Mouse (Mus musculus) forebrain, postnatal 0 days (tissue): ENCODE data around the gene Syne1. TPM values are rescaled to one million over a fixed set of nuclear protein-coding genes. Genes with fewer than 3 reads are reported as not detected.

ENCODE experiments used
- ATAC-seq: fragments of 200-750 bp; cut with Nextera tagmentation; 2 replicates; pipeline ENCODE4 v1.8.0; 2017; ENCODE audit warnings: mild to moderate bottlenecking, moderate library complexity
- DNase-seq: peaks from one replicate; pipeline ENCODE4 v3.0.0-alpha.2; 2015
- H3K27ac ChIP-seq: fragments of 300-500 bp; sonication (generic); 2 replicates; pipeline ENCODE4 v1.5.1; 2014; ENCODE audit warnings: low read depth, mild to moderate bottlenecking, antibody characterized with exemption, low read length, moderate library complexity, mixed read lengths
- H3K27me3 ChIP-seq: fragments of 300-500 bp; sonication (generic); 2 replicates; pipeline ENCODE4 v1.6.1; 2014; ENCODE audit warnings: mild to moderate bottlenecking, low read length, mixed read lengths; ENCODE audit not compliant: insufficient read depth
- H3K36me3 ChIP-seq: fragments of 300-500 bp; sonication (generic); 2 replicates; pipeline ENCODE4 v1.6.1; 2014; ENCODE audit warnings: mild to moderate bottlenecking, moderate library complexity; ENCODE audit not compliant: insufficient read depth
- H3K4me1 ChIP-seq: fragments of 300-500 bp; sonication (generic); 2 replicates; pipeline ENCODE4 v1.6.1; 2014; ENCODE audit warnings: antibody characterized with exemption; ENCODE audit not compliant: insufficient read depth
- H3K4me2 ChIP-seq: fragments of 300-500 bp; sonication (generic); 2 replicates; pipeline ENCODE4 v1.6.1; 2014; ENCODE audit warnings: low read depth, mild to moderate bottlenecking, moderate library complexity
- H3K4me3 ChIP-seq: fragments of 300-500 bp; sonication (generic); 2 replicates; pipeline ENCODE4 v1.5.1; 2014; ENCODE audit warnings: low read depth, low read length, mixed read lengths
- H3K9ac ChIP-seq: fragments of 300-500 bp; sonication (generic); 2 replicates; pipeline ENCODE4 v1.6.1; 2014; ENCODE audit warnings: mild to moderate bottlenecking
- H3K9me3 ChIP-seq: fragments of 300-500 bp; sonication (generic); 2 replicates; pipeline ENCODE4 v1.6.1; 2016; ENCODE audit warnings: low read length
- CTCF ChIP-seq: sonication (generic); IDR thresholded peaks from 2 replicates; pipeline ENCODE4 v1.5.1; 2016; ENCODE audit warnings: antibody characterized with exemption, control low read depth, low read depth
- WGBS: fragments of 180-500 bp; shearing (Covaris S2); extraction: QIAGEN DNeasy Blood & Tissue Kit; methylation state at CpG from one replicate; pipeline ENCODE4 v1.1.7; 2014; 5-methylcytosine and 5-hydroxymethylcytosine counted together
- polyA plus RNA-seq: library from polyadenylated mRNA; unstranded; fragments of >200 nt; fragmentation: Nextera tagmentation; extraction: Ambion mirVana; gene quantifications from 2 replicates; pipeline ENCODE4 v1.2.1, GENCODE M21; 2015
- total RNA-seq: library from RNA; depleted of rRNA; stranded (reverse); fragments of >200 nt; gene quantifications from 2 replicates; pipeline ENCODE4 v1.2.3, GENCODE M21; 2014

Syne1 gene
- total and polyA plus RNA-seq, 2 experiments from 2014 or later = 11.2 to 60.5 TPM

DNA sequence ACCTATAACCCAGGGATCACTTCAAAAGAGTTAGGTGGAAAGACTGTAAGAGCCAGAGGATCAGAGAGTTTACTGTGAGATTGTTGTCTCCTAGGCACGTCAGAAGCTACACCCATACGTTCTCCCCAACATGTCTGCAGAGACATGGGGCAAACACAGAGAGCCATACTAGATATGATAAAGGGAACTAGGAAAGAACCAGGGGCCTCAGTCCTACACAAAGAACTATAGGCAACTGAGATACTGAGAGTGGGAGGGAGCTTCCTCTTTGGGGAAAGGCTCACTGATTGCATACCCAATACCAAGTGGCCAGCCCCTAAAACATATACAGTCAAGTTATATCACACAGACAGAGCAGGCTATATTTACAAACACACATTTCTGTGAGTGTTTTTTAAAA lies 491.3 kb downstream of the Syne1 start:
- Histone ChIP-seq H3K36me3 (no peaks in the 10 kb centered on the region; the same call in 1 of the 2 replicates), H3K27ac (no peak overlapping the region), H3K9me3 (no peaks in the 10 kb centered on the region), H3K4me1 (no peaks in the 10 kb centered on the region), H3K27me3 (no peaks in the 10 kb centered on the region), H3K4me2 (no peak overlapping the region), H3K4me3 (no peak overlapping the region), H3K9ac (no peak overlapping the region)
- ATAC-seq (no peak), DNase-seq (no peak)
- WGBS = 93% methylated on average over 2 of the region's 2 CpGs
- TF ChIP-seq CTCF = no peak

DNA sequence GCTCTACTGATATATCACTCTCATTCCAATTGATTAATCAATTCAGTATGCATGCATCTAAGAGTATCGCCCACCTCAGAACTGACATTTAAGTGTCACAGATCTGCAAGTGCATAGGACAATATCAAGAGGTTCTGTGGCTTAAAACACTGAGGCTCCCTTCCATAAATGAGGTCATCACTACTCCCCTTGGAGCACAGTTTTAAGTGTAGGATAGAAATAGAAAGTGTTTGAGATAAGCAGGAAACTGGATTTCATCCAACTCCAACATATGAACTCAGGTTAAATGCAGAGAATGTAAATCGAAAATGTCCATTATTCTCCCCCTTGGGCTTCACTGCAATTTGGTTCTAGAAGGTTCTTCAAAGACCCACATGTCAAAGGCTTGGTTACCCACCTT lies 492.4 kb downstream of the Syne1 start:
- H3K27me3 ChIP-seq = no peaks in the 10 kb centered on the region
- H3K4me1 ChIP-seq = no peaks in the 10 kb centered on the region
- TF ChIP-seq CTCF = no peak
- no peak overlapping the region for H3K27ac ChIP-seq
- H3K9me3 ChIP-seq = no peaks in the 10 kb centered on the region
- no peak overlapping the region for H3K4me3 ChIP-seq
- H3K36me3 ChIP-seq = no peaks in the 10 kb centered on the region; the same call in 1 of the 2 replicates
- H3K4me2 ChIP-seq = no peak overlapping the region
- no peak overlapping the region for H3K9ac ChIP-seq
- WGBS = 87% methylated on average over 2 of the region's 2 CpGs
- ATAC-seq (no peak), DNase-seq (no peak)

- 93% methylated on average over 15 of the region's 15 CpGs for WGBS
- Histone ChIP-seq H3K27ac (no peak overlapping the region), H3K4me2 (no peak overlapping the region), H3K27me3 (no peaks in the 10 kb centered on the region), H3K9ac (no peak overlapping the region), H3K4me1 (no peaks in the 10 kb centered on the region), H3K9me3 (no peaks in the 10 kb centered on the region), H3K36me3 (no peaks in the 10 kb centered on the region; the same call in 1 of the 2 replicates), H3K4me3 (no peak overlapping the region)
- DNase-seq = no peak
- TF ChIP-seq CTCF = no peak
- ATAC-seq = no peak
Observed at GRCm38 (mm10) chr10:5057661-5058060, 493.6 kb downstream of the Syne1 start.

DNA sequence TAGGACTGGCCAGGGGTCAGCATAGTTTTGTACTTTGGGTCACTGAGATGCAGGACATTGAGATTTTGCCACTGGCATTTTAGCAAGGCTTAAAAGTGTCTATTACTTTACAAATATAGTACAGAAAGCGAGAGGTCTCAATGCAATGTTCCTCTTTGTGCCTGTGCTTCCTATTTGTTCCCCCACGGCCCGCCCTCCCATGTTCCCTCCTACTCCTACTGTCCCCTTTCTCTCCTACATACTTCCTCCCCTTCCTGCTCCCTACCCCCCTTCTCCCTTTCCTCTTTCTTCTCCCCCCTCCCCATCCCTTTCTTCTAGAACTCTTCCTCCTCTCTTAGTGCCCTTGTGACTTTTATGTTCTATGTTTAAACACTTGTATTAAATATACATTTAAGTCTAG lies 494.3 kb downstream of the Syne1 start:
- H3K4me3 ChIP-seq = no peak overlapping the region
- TF ChIP-seq CTCF = no peak
- WGBS = 70% methylated on average over 3 of the region's 3 CpGs
- H3K4me1 ChIP-seq = no peaks in the 10 kb centered on the region
- no peaks in the 10 kb centered on the region; the same call in 1 of the 2 replicates for H3K36me3 ChIP-seq
- no peaks in the 10 kb centered on the region for H3K9me3 ChIP-seq
- DNase-seq (no peak), ATAC-seq (no peak)
- no peak overlapping the region for H3K9ac ChIP-seq
- H3K27me3 ChIP-seq = no peaks in the 10 kb centered on the region
- H3K27ac ChIP-seq = no peak overlapping the region
- H3K4me2 ChIP-seq = no peak overlapping the region

DNA sequence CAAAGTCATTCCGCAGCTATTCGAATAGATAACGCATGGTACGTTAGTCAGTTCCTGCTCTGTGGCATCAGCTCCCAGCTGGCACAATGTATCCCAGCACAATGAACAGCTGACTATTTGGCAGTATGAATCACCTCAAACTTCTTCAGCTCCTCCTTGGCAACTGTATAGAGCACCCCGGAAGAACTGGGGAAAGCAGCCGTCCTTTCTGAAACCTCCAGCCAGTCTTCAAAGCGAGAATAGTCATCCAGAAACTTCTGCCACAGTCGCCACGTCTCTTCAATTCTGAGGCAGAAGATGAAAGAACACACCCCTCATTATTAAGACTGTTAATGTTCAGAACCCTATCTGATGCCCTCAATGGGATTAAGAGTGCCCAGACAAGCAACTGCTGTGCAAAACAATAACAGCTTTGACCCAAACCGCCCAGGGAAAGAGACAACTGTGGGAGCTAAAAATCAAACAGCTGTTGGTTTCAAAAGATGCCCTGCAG lies 495.0 kb downstream of the Syne1 start:
- no peak overlapping the region for H3K4me3 ChIP-seq
- H3K9me3 ChIP-seq = no peaks in the 10 kb centered on the region
- DNase-seq (no peak), ATAC-seq (no peak)
- no peak overlapping the region for H3K9ac ChIP-seq
- no peak overlapping the region for H3K27ac ChIP-seq
- TF ChIP-seq CTCF = no peak
- no peak overlapping the region for H3K4me2 ChIP-seq
- no peaks in the 10 kb centered on the region for H3K27me3 ChIP-seq
- H3K36me3 ChIP-seq = no peaks in the 10 kb centered on the region; the same call in 1 of the 2 replicates
- no peaks in the 10 kb centered on the region for H3K4me1 ChIP-seq
- WGBS = 33% methylated on average over 10 of the region's 10 CpGs

GRCm38 (mm10) chr10:5045671-5046070 lies 505.6 kb downstream of the Syne1 start:
- WGBS = 87% methylated on average over 5 of the region's 5 CpGs
- H3K27me3 ChIP-seq = no peaks in the 10 kb centered on the region
- no peak for DNase-seq
- no peak overlapping the region for H3K27ac ChIP-seq
- TF ChIP-seq CTCF = no peak
- H3K36me3 ChIP-seq = peaks cover 11% of the 10 kb centered on the region
- ATAC-seq = no peak
- no peaks in the 10 kb centered on the region for H3K9me3 ChIP-seq
- no peaks in the 10 kb centered on the region for H3K4me1 ChIP-seq
- H3K4me3 ChIP-seq = no peak overlapping the region
- no peak overlapping the region for H3K9ac ChIP-seq
- H3K4me2 ChIP-seq = no peak overlapping the region

GRCm38 (mm10) chr10:5045213-5045612 lies 506.1 kb downstream of the Syne1 start:
- WGBS = 74% methylated on average over 7 of the region's 7 CpGs

DNA sequence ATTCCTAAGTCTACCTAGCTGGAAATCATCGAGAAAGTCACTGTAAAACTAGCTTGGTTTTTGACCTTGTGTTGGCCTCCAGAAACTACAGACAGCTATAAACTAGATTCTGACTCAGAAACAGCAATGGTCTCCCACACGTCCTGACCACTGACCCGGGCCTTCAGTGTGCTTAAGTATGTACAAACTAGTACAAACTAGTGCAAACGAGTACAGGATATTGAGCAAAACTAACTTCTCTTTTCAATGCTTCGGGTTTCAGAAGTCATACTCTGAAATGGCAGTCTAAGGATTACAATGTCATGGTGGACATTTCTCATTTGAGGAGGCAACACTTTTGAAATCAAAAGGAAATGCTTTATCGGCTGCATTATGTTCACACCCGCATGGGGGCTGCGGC lies 506.8 kb downstream of the Syne1 start:
- Histone ChIP-seq H3K9ac (no peak overlapping the region), H3K27ac (no peak overlapping the region), H3K27me3 (no peaks in the 10 kb centered on the region), H3K4me1 (no peaks in the 10 kb centered on the region), H3K9me3 (no peaks in the 10 kb centered on the region), H3K4me3 (no peak overlapping the region), H3K4me2 (no peak overlapping the region), H3K36me3 (peaks cover 14% of the 10 kb centered on the region)
- WGBS = 92% methylated on average over 8 of the region's 8 CpGs
- DNase-seq (no peak), ATAC-seq (no peak)
- TF ChIP-seq CTCF = no peak

More at GRCm38 (mm10) chr10:5045213-5045612, 506.1 kb downstream of the Syne1 start:
- no peaks in the 10 kb centered on the region for H3K27me3 ChIP-seq
- ATAC-seq (no peak), DNase-seq (no peak)
- no peak overlapping the region for H3K4me3 ChIP-seq
- no peaks in the 10 kb centered on the region for H3K4me1 ChIP-seq
- no peak for TF ChIP-seq CTCF
- no peak overlapping the region for H3K27ac ChIP-seq
- H3K9ac ChIP-seq = no peak overlapping the region
- H3K36me3 ChIP-seq = peaks cover 14% of the 10 kb centered on the region
- H3K9me3 ChIP-seq = no peaks in the 10 kb centered on the region
- no peak overlapping the region for H3K4me2 ChIP-seq
